Mouse (Mus musculus) lung, postnatal 0 days (tissue): ENCODE measurements around the gene Naa80. TPM values are rescaled to one million over a fixed set of nuclear protein-coding genes. Genes with fewer than 3 reads are reported as not detected.

Source experiments
- ATAC-seq: fragments of 200-750 bp; cut with Nextera tagmentation; 2 replicates; pipeline ENCODE4 v1.8.0; 2017; ENCODE audit warnings: moderate library complexity
- DNase-seq: peaks from one replicate; pipeline ENCODE4 v3.0.0-alpha.2; 2016; ENCODE audit warnings: low spot score
- H3K27ac ChIP-seq: fragments of 300-500 bp; sonication (generic); 2 replicates; pipeline ENCODE4 v1.5.1; 2014; ENCODE audit warnings: antibody characterized with exemption, mild to moderate bottlenecking, low read length, mixed read lengths
- H3K27me3 ChIP-seq: fragments of 300-500 bp; sonication (generic); replicated peaks from 2 replicates; pipeline ENCODE4 v1.6.1; 2014; ENCODE audit warnings: low read length, mixed read lengths; ENCODE audit not compliant: insufficient read depth
- H3K36me3 ChIP-seq: fragments of 300-500 bp; sonication (generic); 2 replicates; pipeline ENCODE4 v1.6.1; 2014; ENCODE audit warnings: low read length, mixed read lengths; ENCODE audit not compliant: insufficient read depth
- H3K4me1 ChIP-seq: fragments of 300-500 bp; sonication (generic); 2 replicates; pipeline ENCODE4 v1.6.1; 2014; ENCODE audit warnings: antibody characterized with exemption, low read depth, low read length, mixed read lengths; ENCODE audit not compliant: insufficient read depth
- H3K4me2 ChIP-seq: fragments of 300-500 bp; sonication (generic); replicated peaks from 2 replicates; pipeline ENCODE4 v1.6.1; 2014; ENCODE audit warnings: low read depth, mild to moderate bottlenecking, low read length, moderate library complexity, mixed read lengths
- H3K4me3 ChIP-seq: fragments of 300-500 bp; sonication (generic); 2 replicates; pipeline ENCODE4 v1.5.1; 2014; ENCODE audit warnings: low read depth, low read length
- H3K9ac ChIP-seq: fragments of 300-500 bp; sonication (generic); replicated peaks from 2 replicates; pipeline ENCODE4 v1.6.1; 2014; ENCODE audit warnings: low read depth, mild to moderate bottlenecking
- H3K9me3 ChIP-seq: fragments of 300-500 bp; sonication (generic); 2 replicates; pipeline ENCODE4 v1.6.1; 2016; ENCODE audit warnings: low read length, mixed read lengths
- CTCF ChIP-seq: IDR thresholded peaks from 2 replicates; pipeline ENCODE4 v1.5.1; 2016; ENCODE audit warnings: antibody characterized with exemption, mild to moderate bottlenecking
- EP300 ChIP-seq: IDR thresholded peaks from 2 replicates; pipeline ENCODE4 v1.6.1; 2016; ENCODE audit warnings: antibody characterized with exemption, mild to moderate bottlenecking, control low read depth
- WGBS: fragments of 180-500 bp; shearing (Covaris S2); extraction: QIAGEN DNeasy Blood & Tissue Kit; methylation state at CpG from one replicate; pipeline ENCODE4 v1.1.7; 2014; 5-methylcytosine and 5-hydroxymethylcytosine counted together
- polyA plus RNA-seq: library from polyadenylated mRNA; unstranded; fragments of >200 nt; fragmentation: Nextera tagmentation; extraction: Ambion mirVana; gene quantifications from 2 replicates; pipeline ENCODE4 v1.2.1, GENCODE M21; 2015

The Naa80 gene
- polyA plus RNA-seq, 1 experiment from 2014 or later: 22.0 TPM

DNA sequence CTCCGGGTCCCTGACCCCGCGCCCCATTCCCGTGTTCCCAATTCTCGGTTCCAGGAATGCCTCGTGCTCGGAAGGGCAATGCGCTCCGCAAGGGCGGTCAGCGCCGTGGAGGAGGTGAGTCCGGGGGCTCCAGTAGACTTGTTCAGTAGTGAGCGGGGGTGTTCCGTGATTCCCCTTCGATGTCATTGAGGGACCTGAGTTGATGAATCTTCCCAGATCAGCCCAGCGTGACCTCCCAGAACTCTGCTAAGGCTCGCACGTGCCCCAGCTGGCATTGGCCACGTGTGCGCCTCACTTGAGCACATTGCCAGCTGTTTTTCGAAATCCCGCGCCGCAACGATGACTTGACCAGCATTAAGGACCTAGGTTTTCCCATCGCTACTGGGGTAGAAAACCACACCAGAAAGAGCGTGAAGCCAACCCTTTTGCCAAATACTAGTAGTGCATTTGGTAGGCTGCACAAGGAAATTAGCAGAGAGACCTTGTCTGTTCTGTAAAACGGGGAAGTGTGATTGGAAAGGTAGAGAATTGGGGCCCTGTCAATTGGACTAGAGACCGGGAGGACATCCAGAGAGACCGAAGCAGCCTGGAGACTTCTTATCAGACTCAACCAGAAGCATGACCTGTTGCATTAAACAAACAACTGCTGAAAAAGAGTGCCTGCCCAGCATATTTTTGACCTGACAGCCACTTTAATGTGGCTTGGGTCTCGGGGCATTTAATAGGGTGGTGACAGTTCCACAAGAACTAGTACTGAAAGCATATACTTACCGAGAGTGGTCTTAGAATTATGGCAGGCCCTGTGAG, 9.3 kb downstream of the Naa80 start:
- peak overlapping the region; percentile 62 for H3K4me3 ChIP-seq
- ATAC-seq: peak; percentile 13
- H3K4me2 ChIP-seq: peak overlapping the region; percentile 84
- peaks cover 23% of the 10 kb centered on the region for H3K36me3 ChIP-seq
- H3K27me3 ChIP-seq: no peaks in the 10 kb centered on the region
- H3K4me1 ChIP-seq: peaks cover 15% of the 10 kb centered on the region
- H3K9me3 ChIP-seq: no peaks in the 10 kb centered on the region
- DNase-seq: peak; percentile 70
- 1% methylated on average over 33 of the region's 33 CpGs for WGBS
- H3K9ac ChIP-seq: peak overlapping the region; percentile 58
- TF ChIP-seq EP300: no peak
- no peak for TF ChIP-seq CTCF
- 0 out of 2 replicates have a peak overlapping the region, but pooled peaks have one; percentile 26 for H3K27ac ChIP-seq

- H3K27me3 ChIP-seq: no peaks in the 10 kb centered on the region
- H3K4me2 ChIP-seq: no peak overlapping the region; the same call in 1 of the 2 replicates
- peaks cover 15% of the 10 kb centered on the region for H3K4me1 ChIP-seq
- DNase-seq (peak; percentile 87), ATAC-seq (peak; percentile 42)
- H3K9me3 ChIP-seq: no peaks in the 10 kb centered on the region
- peak; percentile 5; the same call in 1 of the 2 replicates for TF ChIP-seq CTCF
- TF ChIP-seq EP300: no peak
- H3K4me3 ChIP-seq: no peak overlapping the region
- H3K36me3 ChIP-seq: peaks cover 23% of the 10 kb centered on the region
- WGBS: 64% methylated on average over 25 of the region's 25 CpGs
- H3K27ac ChIP-seq: peak overlapping the region; percentile 66
- H3K9ac ChIP-seq: no peak overlapping the region
These were observed 11.5 kb downstream of the Naa80 start for GRCm38 (mm10) chr9:107590058-107590772.

DNA sequence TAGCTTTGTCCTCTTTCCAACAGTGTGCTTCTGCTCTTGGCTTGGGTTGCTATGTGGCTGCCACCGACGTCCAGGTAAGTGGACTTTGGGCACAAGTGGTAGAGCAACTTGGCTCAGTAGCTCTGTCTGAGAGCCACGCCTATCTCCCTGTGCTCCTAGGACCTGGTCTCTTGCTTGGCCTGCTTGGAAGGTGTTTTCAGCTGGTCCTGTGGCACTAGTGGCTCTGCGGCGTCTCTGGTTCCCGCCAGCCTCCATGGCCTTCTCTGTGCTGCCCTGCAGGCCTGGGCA, 12.0 kb downstream of the Naa80 start:
- TF ChIP-seq CTCF (no peak), EP300 (no peak)
- WGBS: 55% methylated on average over 6 of the region's 6 CpGs
- H3K4me1 ChIP-seq: peaks cover 15% of the 10 kb centered on the region
- peak overlapping the region; percentile 66 for H3K27ac ChIP-seq
- H3K4me3 ChIP-seq: no peak overlapping the region
- DNase-seq (peak; percentile 61), ATAC-seq (no peak)
- H3K9ac ChIP-seq: no peak overlapping the region
- H3K36me3 ChIP-seq: peaks cover 23% of the 10 kb centered on the region
- no peaks in the 10 kb centered on the region for H3K27me3 ChIP-seq
- H3K9me3 ChIP-seq: no peaks in the 10 kb centered on the region
- no peak overlapping the region; the same call in 1 of the 2 replicates for H3K4me2 ChIP-seq

- no peak overlapping the region for H3K27ac ChIP-seq
- H3K9me3 ChIP-seq: no peaks in the 10 kb centered on the region
- peaks cover 23% of the 10 kb centered on the region for H3K36me3 ChIP-seq
- WGBS: 84% methylated on average over 11 of the region's 11 CpGs
- ATAC-seq: no peak
- TF ChIP-seq EP300 (no peak), CTCF (no peak)
- H3K9ac ChIP-seq: no peak overlapping the region
- no peak overlapping the region for H3K4me3 ChIP-seq
- no peak overlapping the region for H3K4me2 ChIP-seq
- H3K4me1 ChIP-seq: peaks cover 13% of the 10 kb centered on the region
- H3K27me3 ChIP-seq: no peaks in the 10 kb centered on the region
- no peak for DNase-seq
These were observed 14.7 kb downstream of the Naa80 start for GRCm38 (mm10) chr9:107593101-107593976.

DNA sequence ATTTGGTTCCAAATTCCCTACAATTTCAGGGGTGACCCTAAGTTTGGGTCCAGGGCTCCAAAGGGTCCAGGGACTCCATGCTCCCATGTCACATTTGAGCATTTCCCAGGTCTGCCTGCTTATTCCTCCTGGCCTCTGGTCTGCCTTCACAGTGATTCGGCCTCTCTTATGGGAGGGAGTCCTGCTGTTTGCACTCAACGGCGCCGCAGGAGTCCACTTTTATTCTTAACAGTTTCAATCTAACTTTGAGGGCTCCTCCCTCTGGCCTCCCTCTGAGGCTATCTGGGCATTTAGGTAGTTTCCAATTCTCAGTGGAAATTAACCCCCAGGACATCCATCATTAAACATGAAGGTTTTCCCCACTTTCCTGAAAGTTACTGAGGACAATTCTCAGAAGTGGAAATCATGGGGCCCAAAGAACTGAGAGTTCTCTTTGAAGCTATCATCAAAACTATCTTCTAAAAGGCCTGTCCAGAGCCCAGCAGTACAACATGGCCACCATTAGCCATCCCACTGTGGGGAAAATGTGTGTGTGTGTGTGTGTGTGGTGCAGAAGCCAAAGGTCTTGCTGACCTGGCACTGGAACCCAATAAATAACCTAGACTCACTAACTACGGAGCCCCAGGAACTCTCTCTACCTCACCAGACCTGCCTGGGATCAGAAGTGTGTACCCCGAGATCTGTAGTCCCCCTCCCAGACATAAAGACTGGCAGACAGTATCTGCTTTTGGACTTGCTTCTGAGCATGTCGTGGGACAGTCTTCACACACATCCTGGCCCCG, 15.8 kb downstream of the Naa80 start:
- H3K4me1 ChIP-seq: 0 out of 2 replicates have a peak, but pooled peaks cover 6% of the 10 kb centered on the region
- ATAC-seq (no peak), DNase-seq (no peak)
- H3K27me3 ChIP-seq: no peaks in the 10 kb centered on the region
- no peak overlapping the region for H3K9ac ChIP-seq
- H3K9me3 ChIP-seq: no peaks in the 10 kb centered on the region
- TF ChIP-seq EP300 (no peak), CTCF (no peak)
- H3K4me3 ChIP-seq: no peak overlapping the region
- WGBS: 77% methylated on average over 8 of the region's 8 CpGs
- H3K4me2 ChIP-seq: no peak overlapping the region
- H3K36me3 ChIP-seq: peaks cover 23% of the 10 kb centered on the region
- H3K27ac ChIP-seq: no peak overlapping the region
